Mouse (Mus musculus) urinary bladder, postnatal 0 days (tissue): ENCODE data around the gene Lmo3. TPM values are rescaled to one million over a fixed set of nuclear protein-coding genes. Genes with fewer than 3 reads are reported as not detected.

ENCODE experiments used
- polyA plus RNA-seq: library from polyadenylated mRNA; unstranded; fragments of >200 nt; fragmentation: Nextera tagmentation; extraction: Ambion mirVana; gene quantifications from 2 replicates; pipeline ENCODE4 v1.2.1, GENCODE M21; 2015

Lmo3 gene
- polyA plus RNA-seq, result 0.17 and 0.34 TPM in 2 replicates

DNA sequence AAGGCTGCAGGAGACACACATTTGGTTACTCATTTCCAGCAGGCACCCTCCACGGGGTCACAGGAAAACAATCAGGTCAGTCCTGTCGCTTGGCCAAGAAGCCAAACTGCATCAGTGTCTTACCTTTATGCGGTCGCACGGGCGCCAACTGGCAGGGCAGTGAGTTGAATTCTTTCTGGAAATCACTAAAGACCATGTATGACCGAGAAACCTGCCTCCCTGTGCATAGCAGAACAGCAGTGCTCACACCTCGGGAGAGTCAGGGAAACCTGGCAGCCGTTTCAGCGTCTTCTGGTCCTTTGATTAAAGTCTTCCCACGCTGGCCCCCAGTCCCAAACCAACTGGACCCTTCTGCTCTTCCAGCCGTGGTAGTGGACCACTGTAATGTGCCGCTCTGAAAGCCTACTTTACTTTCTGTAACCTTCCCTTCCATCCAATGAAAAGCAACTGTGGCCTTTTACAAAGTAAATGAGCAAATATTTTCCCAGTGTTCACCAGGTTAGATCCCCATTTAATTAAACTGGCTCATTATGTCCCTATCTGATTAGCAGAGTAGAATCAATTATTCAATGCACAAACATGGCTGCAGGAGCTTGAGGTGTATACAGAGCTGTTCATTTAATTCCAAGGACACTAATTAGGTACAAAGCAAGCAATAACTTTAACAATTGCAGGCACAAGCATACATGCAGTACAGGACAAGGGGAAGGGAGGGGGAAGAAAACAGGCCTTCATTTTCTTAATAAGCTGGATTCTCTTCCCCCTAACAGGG, at the start of gene Lmo3:
TSS of gene Lmo3 (minus strand) at position 235 of the 772 bp plus-strand sequence.

Other genes with a start within 250 kb of the Lmo3 start
- gene Igbp1b, start 76.6 kb upstream of the Lmo3 start, polyA plus RNA-seq, result not detected in 2 replicates